Mouse (Mus musculus) lung, postnatal 0 days (tissue): Measurements from ENCODE around the gene Krt6b. TPM values are rescaled to one million over a fixed set of nuclear protein-coding genes. Genes with fewer than 3 reads are reported as not detected.
A peak's percentile ranks its signal among the peaks of the same experiment; 100 is the strongest.

ENCODE experiments used
- ATAC-seq: fragments of 200-750 bp; cut with Nextera tagmentation; 2 replicates; pipeline ENCODE4 v1.8.0; 2017; ENCODE audit warnings: moderate library complexity
- DNase-seq: peaks from one replicate; pipeline ENCODE4 v3.0.0-alpha.2; 2016; ENCODE audit warnings: low spot score
- H3K27ac ChIP-seq: fragments of 300-500 bp; sonication (generic); 2 replicates; pipeline ENCODE4 v1.5.1; 2014; ENCODE audit warnings: antibody characterized with exemption, mild to moderate bottlenecking, low read length, mixed read lengths
- H3K27me3 ChIP-seq: fragments of 300-500 bp; sonication (generic); replicated peaks from 2 replicates; pipeline ENCODE4 v1.6.1; 2014; ENCODE audit warnings: low read length, mixed read lengths; ENCODE audit not compliant: insufficient read depth
- H3K36me3 ChIP-seq: fragments of 300-500 bp; sonication (generic); 2 replicates; pipeline ENCODE4 v1.6.1; 2014; ENCODE audit warnings: low read length, mixed read lengths; ENCODE audit not compliant: insufficient read depth
- H3K4me1 ChIP-seq: fragments of 300-500 bp; sonication (generic); 2 replicates; pipeline ENCODE4 v1.6.1; 2014; ENCODE audit warnings: antibody characterized with exemption, low read depth, low read length, mixed read lengths; ENCODE audit not compliant: insufficient read depth
- H3K4me2 ChIP-seq: fragments of 300-500 bp; sonication (generic); replicated peaks from 2 replicates; pipeline ENCODE4 v1.6.1; 2014; ENCODE audit warnings: low read depth, mild to moderate bottlenecking, low read length, moderate library complexity, mixed read lengths
- H3K4me3 ChIP-seq: fragments of 300-500 bp; sonication (generic); 2 replicates; pipeline ENCODE4 v1.5.1; 2014; ENCODE audit warnings: low read depth, low read length
- H3K9ac ChIP-seq: fragments of 300-500 bp; sonication (generic); replicated peaks from 2 replicates; pipeline ENCODE4 v1.6.1; 2014; ENCODE audit warnings: low read depth, mild to moderate bottlenecking
- H3K9me3 ChIP-seq: fragments of 300-500 bp; sonication (generic); 2 replicates; pipeline ENCODE4 v1.6.1; 2016; ENCODE audit warnings: low read length, mixed read lengths
- CTCF ChIP-seq: IDR thresholded peaks from 2 replicates; pipeline ENCODE4 v1.5.1; 2016; ENCODE audit warnings: antibody characterized with exemption, mild to moderate bottlenecking
- EP300 ChIP-seq: IDR thresholded peaks from 2 replicates; pipeline ENCODE4 v1.6.1; 2016; ENCODE audit warnings: antibody characterized with exemption, mild to moderate bottlenecking, control low read depth
- WGBS: fragments of 180-500 bp; shearing (Covaris S2); extraction: QIAGEN DNeasy Blood & Tissue Kit; methylation state at CpG from one replicate; pipeline ENCODE4 v1.1.7; 2014; 5-methylcytosine and 5-hydroxymethylcytosine counted together
- polyA plus RNA-seq: library from polyadenylated mRNA; unstranded; fragments of >200 nt; fragmentation: Nextera tagmentation; extraction: Ambion mirVana; gene quantifications from 2 replicates; pipeline ENCODE4 v1.2.1, GENCODE M21; 2015

Krt6b gene
- polyA plus RNA-seq, 1 experiment from 2014 or later: not detected

- Histone ChIP-seq H3K36me3 (no peaks in the 10 kb centered on the region), H3K4me1 (no peaks in the 10 kb centered on the region), H3K27ac (no peak overlapping the region), H3K27me3 (no peaks in the 10 kb centered on the region), H3K4me3 (no peak overlapping the region), H3K9ac (no peak overlapping the region), H3K4me2 (no peak overlapping the region), H3K9me3 (no peaks in the 10 kb centered on the region)
- DNase-seq (no peak), ATAC-seq (no peak)
- 63% methylated on average over 9 of the region's 9 CpGs for WGBS
- TF ChIP-seq EP300: no peak
Observed at GRCm38 (mm10) chr15:101707454-101707853, 27.4 kb upstream of the Krt6b start.

DNA sequence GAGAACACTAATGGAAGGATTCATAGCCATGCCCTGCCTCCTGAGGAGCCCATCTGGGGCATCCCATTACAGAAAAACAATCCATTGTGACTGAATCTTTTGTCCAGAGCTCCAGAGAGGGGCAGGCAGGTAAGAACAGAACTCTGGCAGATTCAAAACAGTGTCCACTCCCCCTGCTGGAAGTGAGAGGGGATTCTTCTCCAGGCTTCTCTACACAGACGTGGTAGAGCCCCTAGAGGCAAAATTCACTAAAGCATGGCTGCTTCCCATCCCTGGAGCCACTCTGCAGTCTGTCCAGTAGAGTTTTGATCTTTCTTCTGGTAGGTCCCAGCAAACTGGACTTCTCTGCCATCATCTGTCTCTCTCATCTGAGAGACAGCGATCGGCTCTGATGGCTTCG, 24.0 kb upstream of the Krt6b start:
- Histone ChIP-seq H3K9me3 (no peaks in the 10 kb centered on the region), H3K4me2 (no peak overlapping the region), H3K9ac (no peak overlapping the region), H3K36me3 (no peaks in the 10 kb centered on the region), H3K4me3 (no peak overlapping the region), H3K4me1 (no peaks in the 10 kb centered on the region), H3K27me3 (no peaks in the 10 kb centered on the region), H3K27ac (no peak overlapping the region)
- WGBS: 68% methylated on average over 4 of the region's 4 CpGs
- peak; percentile 32 for TF ChIP-seq CTCF
- TF ChIP-seq EP300: no peak
- ATAC-seq (no peak), DNase-seq (peak; percentile 37)

DNA sequence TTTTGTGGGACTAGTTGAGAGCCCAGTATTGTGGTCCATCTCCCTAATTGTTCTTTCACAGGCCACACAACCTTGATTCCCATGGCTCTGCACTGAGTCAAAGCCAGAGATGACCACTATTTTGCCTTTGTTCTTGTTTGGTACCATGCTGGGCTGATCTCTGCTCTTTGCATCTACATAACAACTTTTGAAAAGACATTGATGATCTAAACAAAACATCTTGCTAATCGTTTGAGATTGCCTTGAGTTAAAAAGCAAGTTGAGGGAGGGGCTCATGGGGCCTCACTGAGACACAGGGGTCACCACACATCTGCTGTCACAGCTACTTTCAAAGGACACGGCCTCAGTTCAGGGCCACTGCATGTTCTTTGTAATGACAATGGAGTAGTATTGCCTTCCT, 22.3 kb upstream of the Krt6b start:
- ATAC-seq: no peak
- H3K9me3 ChIP-seq: no peaks in the 10 kb centered on the region
- H3K4me2 ChIP-seq: no peak overlapping the region
- H3K4me1 ChIP-seq: no peaks in the 10 kb centered on the region
- TF ChIP-seq EP300 (no peak), CTCF (no peak)
- H3K4me3 ChIP-seq: no peak overlapping the region
- WGBS: 29% methylated on average over 2 of the region's 2 CpGs
- no peak overlapping the region for H3K9ac ChIP-seq
- no peaks in the 10 kb centered on the region for H3K36me3 ChIP-seq
- no peaks in the 10 kb centered on the region for H3K27me3 ChIP-seq
- DNase-seq: no peak
- no peak overlapping the region for H3K27ac ChIP-seq

- Histone ChIP-seq H3K27ac (no peak overlapping the region), H3K4me1 (no peaks in the 10 kb centered on the region), H3K4me2 (no peak overlapping the region), H3K4me3 (no peak overlapping the region), H3K27me3 (no peaks in the 10 kb centered on the region), H3K36me3 (no peaks in the 10 kb centered on the region), H3K9ac (no peak overlapping the region), H3K9me3 (no peaks in the 10 kb centered on the region)
- 76% methylated on average over 8 of the region's 8 CpGs for WGBS
- TF ChIP-seq EP300 (no peak), CTCF (no peak)
- ATAC-seq (no peak), DNase-seq (no peak)
Observed at GRCm38 (mm10) chr15:101699866-101700265, 19.8 kb upstream of the Krt6b start.

DNA sequence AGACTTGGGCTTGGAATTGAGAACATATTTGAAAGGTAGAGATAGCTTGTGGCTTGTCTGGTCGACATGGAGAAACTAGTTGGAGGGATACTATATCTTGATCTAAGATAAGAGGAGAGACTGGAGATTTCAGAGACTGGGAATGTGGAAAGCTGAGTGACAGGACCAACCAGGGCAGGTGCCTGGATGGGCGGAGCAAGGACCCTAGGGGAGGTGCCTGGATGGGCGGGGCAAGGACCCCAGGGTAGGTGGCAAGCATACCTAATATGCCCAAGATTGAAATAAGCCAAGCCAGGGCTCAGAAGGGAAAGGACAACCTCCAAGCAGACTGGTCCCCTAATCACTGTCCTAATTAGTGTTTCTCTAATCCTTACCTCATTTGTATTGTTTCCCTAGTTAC, 19.1 kb upstream of the Krt6b start:
- 43% methylated on average over 3 of the region's 3 CpGs for WGBS
- TF ChIP-seq CTCF (no peak), EP300 (no peak)
- Histone ChIP-seq H3K36me3 (no peaks in the 10 kb centered on the region), H3K4me1 (no peaks in the 10 kb centered on the region), H3K4me3 (no peak overlapping the region), H3K27ac (no peak overlapping the region), H3K9ac (no peak overlapping the region), H3K27me3 (no peaks in the 10 kb centered on the region), H3K4me2 (no peak overlapping the region), H3K9me3 (no peaks in the 10 kb centered on the region)
- no peak for DNase-seq
- ATAC-seq: no peak

- no peak overlapping the region for H3K4me3 ChIP-seq
- H3K9ac ChIP-seq: no peak overlapping the region
- TF ChIP-seq CTCF (no peak), EP300 (no peak)
- H3K4me1 ChIP-seq: no peaks in the 10 kb centered on the region
- no peak for ATAC-seq
- no peak overlapping the region for H3K4me2 ChIP-seq
- no peak for DNase-seq
- 58% methylated on average over 8 of the region's 8 CpGs for WGBS
- H3K27me3 ChIP-seq: no peaks in the 10 kb centered on the region
- H3K36me3 ChIP-seq: no peaks in the 10 kb centered on the region
- H3K27ac ChIP-seq: no peak overlapping the region
- no peaks in the 10 kb centered on the region for H3K9me3 ChIP-seq
Observed at GRCm38 (mm10) chr15:101697326-101698188, 17.5 kb upstream of the Krt6b start.
